Mouse (Mus musculus) spleen, postnatal 36 days (tissue): ENCODE data around the gene Pus7l.

ENCODE experiments used
- DNase-seq, 2 experiments: peaks; one replicate each; pipeline ENCODE4 v3.0.0; 2022; ENCODE audit warnings: low spot score in 2 of 2, mixed read lengths in 1 of 2

The Pus7l gene

GRCm38 (mm10) chr15:94477287-94477686, 66.1 kb downstream of the Pus7l start:
- DNase-seq, result no peak

GRCm38 (mm10) chr15:94475975-94476374, 67.4 kb downstream of the Pus7l start:
- no peak for DNase-seq
